Mouse (Mus musculus) forebrain, embryonic 11.5 days (tissue): ENCODE data around the gene Atl1. TPM values are rescaled to one million over a fixed set of nuclear protein-coding genes. Genes with fewer than 3 reads are reported as not detected.
A peak's percentile ranks its signal among the peaks of the same experiment; 100 is the strongest.

Experiments
- ATAC-seq: fragments of 200-750 bp; cut with Nextera tagmentation; replicated peaks from 2 replicates; pipeline ENCODE4 v1.8.0; 2017; ENCODE audit warnings: moderate TSS enrichment; ENCODE audit not compliant: low FRiP score
- DNase-seq: peaks from one replicate; pipeline ENCODE4 v3.0.0-alpha.2; 2017; ENCODE audit warnings: low spot score
- H3K27ac ChIP-seq: fragments of 300-500 bp; sonication (generic); 2 replicates; pipeline ENCODE4 v1.5.1; 2014; ENCODE audit warnings: low read depth, low read length
- H3K27me3 ChIP-seq: fragments of 300-500 bp; sonication (generic); 2 replicates; pipeline ENCODE4 v1.6.1; 2014; ENCODE audit warnings: mild to moderate bottlenecking, low read length, mixed read lengths; ENCODE audit not compliant: control insufficient read depth, insufficient read depth
- H3K36me3 ChIP-seq: fragments of 300-500 bp; sonication (generic); 2 replicates; pipeline ENCODE4 v1.6.1; 2014; ENCODE audit warnings: mild to moderate bottlenecking, low read length, moderate library complexity, mixed read lengths; ENCODE audit not compliant: control insufficient read depth, insufficient read depth
- H3K4me1 ChIP-seq: fragments of 300-500 bp; sonication (generic); replicated peaks from 2 replicates; pipeline ENCODE4 v1.6.1; 2014; ENCODE audit warnings: low read length, mixed read lengths; ENCODE audit not compliant: control insufficient read depth, insufficient read depth
- H3K4me2 ChIP-seq: fragments of 300-500 bp; sonication (generic); 2 replicates; pipeline ENCODE4 v1.6.1; 2014; ENCODE audit warnings: low read depth, mild to moderate bottlenecking, low read length, moderate library complexity, mixed read lengths; ENCODE audit not compliant: severe bottlenecking
- H3K4me3 ChIP-seq: fragments of 300-500 bp; sonication (generic); 2 replicates; pipeline ENCODE4 v1.5.1; 2014; ENCODE audit warnings: low read depth, low read length
- H3K9ac ChIP-seq: fragments of 300-500 bp; sonication (generic); 2 replicates; pipeline ENCODE4 v1.6.1; 2014; ENCODE audit warnings: low read length
- H3K9me3 ChIP-seq: fragments of 300-500 bp; sonication (generic); 2 replicates; pipeline ENCODE4 v1.6.1; 2016; ENCODE audit warnings: low read length, mixed read lengths; ENCODE audit not compliant: control insufficient read depth
- WGBS: fragments of 180-500 bp; shearing (Covaris S2); extraction: QIAGEN DNeasy Blood & Tissue Kit; methylation state at CpG from one replicate; pipeline ENCODE4 v1.1.7; 2014; 5-methylcytosine and 5-hydroxymethylcytosine counted together
- polyA plus RNA-seq: library from polyadenylated mRNA; unstranded; fragments of >200 nt; fragmentation: Nextera tagmentation; extraction: Ambion mirVana; gene quantifications from 2 replicates; pipeline ENCODE4 v1.2.1, GENCODE M21; 2014

Atl1 gene
- polyA plus RNA-seq, 1 experiment from 2014 or later: 29.8 TPM

DNA sequence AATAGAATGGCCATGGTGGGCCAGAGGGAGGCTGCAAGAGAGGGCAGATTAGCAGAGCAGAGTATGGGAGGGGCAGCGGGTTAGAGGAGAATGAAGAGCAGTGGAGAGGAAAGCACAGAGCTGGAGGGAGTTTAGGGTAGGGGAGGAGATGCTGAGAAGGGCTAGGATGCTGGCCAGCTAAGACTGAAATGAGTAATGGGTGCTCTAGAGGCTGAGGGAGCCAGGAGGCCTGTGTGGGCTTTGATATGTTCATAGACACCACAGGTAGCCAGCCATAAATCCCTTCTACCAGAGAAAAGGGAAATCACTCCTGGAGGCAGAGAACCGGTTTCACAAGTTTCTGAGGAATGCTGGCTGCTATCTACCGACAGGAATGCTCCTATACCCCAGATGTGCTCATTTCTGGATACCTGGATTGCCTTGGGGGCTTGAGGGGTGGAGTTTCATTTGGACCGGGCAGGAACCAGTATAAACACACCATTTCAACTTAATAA is 13.2 kb upstream of the Atl1 start:
- H3K4me2 ChIP-seq: no peak overlapping the region
- no peak overlapping the region for H3K27ac ChIP-seq
- ATAC-seq: peak; percentile 75
- H3K4me3 ChIP-seq: no peak overlapping the region
- peaks cover 9% of the 10 kb centered on the region; the same call in 1 of the 2 replicates for H3K4me1 ChIP-seq
- H3K9me3 ChIP-seq: no peaks in the 10 kb centered on the region
- H3K27me3 ChIP-seq: no peaks in the 10 kb centered on the region
- H3K9ac ChIP-seq: no peak overlapping the region
- no peaks in the 10 kb centered on the region for H3K36me3 ChIP-seq
- WGBS: 6% methylated on average over 4 of the region's 4 CpGs
- DNase-seq: no peak

GRCm38 (mm10) chr12:69879739-69880138 is 12.7 kb upstream of the Atl1 start:
- no peak overlapping the region for H3K27ac ChIP-seq
- H3K36me3 ChIP-seq: no peaks in the 10 kb centered on the region
- H3K9me3 ChIP-seq: no peaks in the 10 kb centered on the region
- ATAC-seq (no peak), DNase-seq (no peak)
- H3K4me2 ChIP-seq: no peak overlapping the region
- H3K9ac ChIP-seq: no peak overlapping the region
- 21% methylated on average over 6 of the region's 6 CpGs for WGBS
- H3K27me3 ChIP-seq: no peaks in the 10 kb centered on the region
- H3K4me3 ChIP-seq: no peak overlapping the region
- H3K4me1 ChIP-seq: peaks cover 9% of the 10 kb centered on the region; the same call in 1 of the 2 replicates

- no peaks in the 10 kb centered on the region for H3K27me3 ChIP-seq
- H3K4me2 ChIP-seq: no peak overlapping the region
- no peak overlapping the region for H3K4me3 ChIP-seq
- WGBS: 29% methylated on average over 10 of the region's 10 CpGs
- peaks cover 9% of the 10 kb centered on the region; the same call in 1 of the 2 replicates for H3K4me1 ChIP-seq
- DNase-seq (no peak), ATAC-seq (no peak)
- no peak overlapping the region for H3K9ac ChIP-seq
- no peaks in the 10 kb centered on the region for H3K9me3 ChIP-seq
- no peaks in the 10 kb centered on the region for H3K36me3 ChIP-seq
- H3K27ac ChIP-seq: no peak overlapping the region
Measured at GRCm38 (mm10) chr12:69881198-69881905, 11.1 kb upstream of the Atl1 start.

- ATAC-seq (no peak), DNase-seq (no peak)
- Histone ChIP-seq H3K9ac (no peak overlapping the region), H3K27me3 (no peaks in the 10 kb centered on the region), H3K4me3 (no peak overlapping the region), H3K4me1 (peaks cover 9% of the 10 kb centered on the region; the same call in 1 of the 2 replicates), H3K9me3 (no peaks in the 10 kb centered on the region), H3K27ac (no peak overlapping the region), H3K36me3 (no peaks in the 10 kb centered on the region), H3K4me2 (no peak overlapping the region)
- 94% methylated on average over 5 of the region's 5 CpGs for WGBS
Measured at GRCm38 (mm10) chr12:69884053-69884452, 8.4 kb upstream of the Atl1 start.

- H3K27ac ChIP-seq: no peak overlapping the region
- no peak for DNase-seq
- WGBS: 95% methylated on average over 5 of the region's 5 CpGs
- no peaks in the 10 kb centered on the region for H3K27me3 ChIP-seq
- peaks cover 7% of the 10 kb centered on the region for H3K4me1 ChIP-seq
- H3K36me3 ChIP-seq: no peaks in the 10 kb centered on the region
- H3K4me3 ChIP-seq: no peak overlapping the region
- no peak overlapping the region for H3K4me2 ChIP-seq
- no peaks in the 10 kb centered on the region for H3K9me3 ChIP-seq
- H3K9ac ChIP-seq: no peak overlapping the region
- no peak for ATAC-seq
Measured at GRCm38 (mm10) chr12:69885170-69885923, 7.1 kb upstream of the Atl1 start.

- WGBS: 89% methylated on average over 6 of the region's 6 CpGs
- H3K4me1 ChIP-seq: peaks cover 7% of the 10 kb centered on the region
Measured at GRCm38 (mm10) chr12:69887776-69888175, 4.6 kb upstream of the Atl1 start.

DNA sequence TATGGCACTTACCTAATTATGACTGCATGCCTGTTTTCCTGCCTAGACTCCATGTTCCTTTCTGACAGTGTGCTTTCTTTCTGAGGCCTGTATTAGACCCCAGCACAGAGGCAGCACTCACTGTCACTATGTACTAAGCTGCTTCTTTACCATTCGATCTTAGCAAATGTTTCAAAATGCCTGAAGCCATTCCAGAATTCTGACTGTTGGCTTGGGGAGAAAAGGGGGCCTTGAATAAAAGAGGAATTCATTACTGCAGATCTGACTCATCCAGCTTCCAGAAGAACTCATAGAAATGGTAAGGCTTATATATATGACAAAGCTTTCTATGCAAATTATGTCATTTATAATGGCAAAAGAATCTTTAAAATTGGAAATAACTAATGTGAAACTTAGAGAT is 4.1 kb upstream of the Atl1 start:
- Histone ChIP-seq H3K27ac (no peak overlapping the region), H3K4me2 (no peak overlapping the region), H3K27me3 (no peaks in the 10 kb centered on the region), H3K9ac (no peak overlapping the region), H3K4me3 (no peak overlapping the region), H3K9me3 (no peaks in the 10 kb centered on the region), H3K4me1 (peaks cover 7% of the 10 kb centered on the region), H3K36me3 (no peaks in the 10 kb centered on the region)
- DNase-seq: no peak
- 76% methylated on average over 1 of the region's 1 CpGs for WGBS
- ATAC-seq: no peak

More at GRCm38 (mm10) chr12:69887776-69888175, 4.6 kb upstream of the Atl1 start:
- Histone ChIP-seq H3K36me3 (no peaks in the 10 kb centered on the region), H3K4me2 (no peak overlapping the region), H3K9me3 (no peaks in the 10 kb centered on the region), H3K27me3 (no peaks in the 10 kb centered on the region), H3K4me3 (no peak overlapping the region), H3K9ac (no peak overlapping the region), H3K27ac (no peak overlapping the region)
- ATAC-seq: no peak
- no peak for DNase-seq

DNA sequence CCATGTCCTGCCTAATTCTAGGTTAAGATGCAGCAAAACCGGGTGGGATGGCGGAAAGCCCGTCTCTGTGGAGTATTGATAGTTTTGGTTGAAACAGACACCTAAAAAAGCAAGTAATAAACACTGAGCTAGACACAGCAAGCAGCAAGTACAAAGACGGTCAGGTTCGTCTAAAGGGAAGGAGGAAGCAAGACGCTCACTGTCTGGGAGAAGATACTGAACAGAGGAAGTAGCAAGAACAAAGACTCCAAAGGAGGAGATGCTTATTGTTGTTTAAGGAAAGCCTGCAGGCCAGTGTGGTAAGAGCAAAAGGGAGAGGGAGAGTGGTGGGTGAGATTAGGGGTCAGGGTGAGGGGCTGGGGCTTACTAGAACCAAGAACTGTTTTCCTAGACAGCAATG is 2.4 kb upstream of the Atl1 start:
- DNase-seq: no peak
- no peak overlapping the region for H3K27ac ChIP-seq
- H3K9me3 ChIP-seq: no peaks in the 10 kb centered on the region
- ATAC-seq: no peak
- no peaks in the 10 kb centered on the region for H3K36me3 ChIP-seq
- H3K9ac ChIP-seq: no peak overlapping the region
- WGBS: 50% methylated on average over 6 of the region's 6 CpGs
- no peak overlapping the region for H3K4me3 ChIP-seq
- H3K4me2 ChIP-seq: no peak overlapping the region
- peaks cover 7% of the 10 kb centered on the region for H3K4me1 ChIP-seq
- no peaks in the 10 kb centered on the region for H3K27me3 ChIP-seq
